Mouse (Mus musculus) lung, postnatal 0 days (tissue): ENCODE data around the gene Zfp319.

Source experiments
- CTCF ChIP-seq: IDR thresholded peaks from 2 replicates; pipeline ENCODE4 v1.5.1; 2016; ENCODE audit warnings: antibody characterized with exemption, mild to moderate bottlenecking
- EP300 ChIP-seq: IDR thresholded peaks from 2 replicates; pipeline ENCODE4 v1.6.1; 2016; ENCODE audit warnings: antibody characterized with exemption, mild to moderate bottlenecking, control low read depth

GRCm38 (mm10) chr8:95358550-95359411 lies 27.0 kb upstream of the Zfp319 start:
- TF ChIP-seq CTCF (no peak), EP300 (no peak)
